Mouse (Mus musculus): Measurements from ENCODE around the gene Pigq.

Gene Pigq

DNA sequence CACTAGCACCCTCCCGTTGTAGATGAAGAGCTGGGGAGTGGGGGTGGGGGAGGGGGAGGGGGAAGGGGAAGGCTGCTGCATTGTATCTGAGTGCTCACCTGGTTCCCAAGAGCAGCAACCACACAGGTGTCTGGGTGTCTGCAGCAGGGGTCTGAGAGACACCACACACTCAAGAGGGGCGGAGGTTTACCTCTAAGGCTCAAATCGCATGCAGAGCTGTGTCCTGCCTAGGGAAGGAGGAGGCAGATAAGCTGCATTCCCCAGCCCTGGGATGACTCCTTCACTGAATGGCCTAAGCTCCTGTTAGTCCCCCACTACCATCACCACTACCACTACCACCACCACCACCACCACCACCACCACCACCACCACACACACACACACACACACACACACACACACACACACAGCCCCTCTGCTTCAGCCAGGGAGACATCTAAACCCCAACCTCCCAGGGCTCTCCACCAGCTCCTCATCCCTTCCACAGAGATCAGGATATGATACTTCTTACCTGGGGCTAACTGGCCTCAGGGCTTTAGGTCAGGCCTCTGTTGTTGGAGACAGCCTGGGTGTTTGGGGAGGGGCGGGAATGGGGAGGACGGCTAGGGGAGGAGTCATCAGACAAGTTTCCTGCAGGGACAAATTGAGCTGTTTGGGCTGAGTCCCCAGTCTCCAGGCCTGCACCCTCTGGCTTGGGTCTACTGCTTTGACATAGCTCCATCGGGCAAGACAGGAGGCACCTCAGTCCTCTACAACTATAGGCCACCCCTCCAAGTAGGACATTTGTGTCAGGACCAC lies at the start of gene Pigq, which contains the start of gene Nhlrc4:
Gene Pigq, minus strand, starts transcription at position 571 of the 798 bp plus-strand sequence.
Gene Nhlrc4, minus strand, starts transcription at position 596 of the 798 bp plus-strand sequence.
- DNase-seq, result no peak

DNA sequence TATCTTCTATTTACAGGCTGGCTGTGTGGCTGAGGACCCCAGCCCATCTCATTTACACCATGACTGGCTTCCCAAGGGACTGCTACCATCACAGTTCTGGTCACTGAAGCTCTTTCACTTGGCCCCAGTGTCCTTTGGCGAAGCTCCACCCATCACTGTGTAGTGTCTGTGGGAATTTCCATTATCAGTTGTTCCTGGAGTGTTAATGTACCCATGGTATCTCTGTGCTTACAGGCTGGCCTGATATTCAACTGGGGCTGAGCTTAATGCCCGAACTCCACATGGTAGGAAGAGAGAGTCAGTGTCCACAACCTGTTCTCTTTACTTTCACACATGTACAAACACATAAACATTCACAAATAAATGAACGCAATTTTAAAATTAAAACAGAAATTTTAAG lies 48.8 kb upstream of the Pigq start:
- DNase-seq, result no peak

DNA sequence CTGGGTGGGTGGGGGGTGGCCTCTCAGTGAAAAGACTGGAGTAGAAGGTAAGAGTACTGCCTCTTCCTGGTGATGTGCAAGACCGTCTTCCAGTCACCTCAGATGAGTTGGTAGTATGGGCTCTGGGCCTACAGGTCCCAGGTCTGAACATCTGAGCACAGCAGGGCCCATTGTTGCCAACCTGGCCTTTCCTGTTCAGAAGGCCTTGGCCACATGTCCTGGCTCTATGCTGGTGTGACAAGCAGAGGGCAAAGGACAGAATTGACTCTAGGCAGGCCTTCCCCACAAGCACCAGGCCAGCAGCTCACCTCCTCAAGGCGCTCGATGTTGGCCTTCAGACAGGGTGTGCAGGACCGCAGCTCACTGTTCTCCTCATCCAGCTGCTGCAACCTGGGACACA lies 47.5 kb upstream of the Pigq start:
- DNase-seq, result peak; percentile 85

GRCm38 (mm10) chr17:25990331-25990730 lies 45.6 kb upstream of the Pigq start:
- peak; percentile 86 for DNase-seq

GRCm38 (mm10) chr17:25985306-25986294 lies 40.9 kb upstream of the Pigq start, which contains the start of gene Capn15:
TSS of gene Capn15 (minus strand) at chr17:25985796.
- peak; percentile 100 for DNase-seq

- DNase-seq, result no peak
Measured at GRCm38 (mm10) chr17:25984556-25985305, 40.0 kb upstream of the Pigq start.

- DNase-seq, result peak; percentile 82
Measured at GRCm38 (mm10) chr17:25984066-25984465, 39.3 kb upstream of the Pigq start.

DNA sequence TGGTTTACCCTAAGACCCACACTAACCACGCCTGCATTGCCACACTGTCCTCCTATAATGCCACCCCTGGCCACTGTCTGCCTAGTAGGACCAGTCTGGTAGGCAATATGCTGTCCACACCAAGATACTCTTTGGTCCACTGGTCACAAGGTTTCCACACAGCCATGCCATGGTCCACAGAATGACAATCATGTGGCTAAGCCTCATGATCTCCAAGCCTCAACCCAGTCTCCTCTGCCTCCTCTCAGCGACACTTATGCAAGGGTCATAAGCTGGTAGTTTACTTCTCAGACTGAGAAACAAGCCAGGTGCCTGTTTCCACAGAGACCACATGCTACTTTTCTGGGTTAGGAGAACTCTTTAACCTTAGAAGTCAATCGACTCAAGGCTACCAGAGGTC lies 38.2 kb upstream of the Pigq start:
- DNase-seq, result peak; percentile 79

DNA sequence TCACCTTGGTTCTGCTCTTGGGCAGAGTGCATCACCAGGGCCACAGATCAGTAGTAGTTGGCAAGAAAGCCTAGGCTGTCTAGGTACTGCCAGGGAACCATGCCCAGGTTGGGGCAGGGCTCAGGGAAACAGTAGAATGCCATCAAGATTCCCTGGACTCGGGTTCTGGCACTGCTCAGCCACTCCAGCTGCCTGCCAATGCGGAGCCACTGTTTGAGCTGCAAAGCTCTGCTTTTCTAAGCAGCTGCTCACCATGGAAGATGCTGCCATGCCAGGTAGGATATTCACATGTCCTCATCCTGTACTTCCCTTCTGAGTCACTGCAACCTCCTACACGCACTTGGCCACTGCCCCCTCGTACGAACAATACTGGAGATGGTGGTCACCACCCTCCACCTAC lies 36.1 kb upstream of the Pigq start:
- peak; percentile 96 for DNase-seq

GRCm38 (mm10) chr17:25979829-25980738 lies 35.3 kb upstream of the Pigq start:
- DNase-seq, result no peak

DNA sequence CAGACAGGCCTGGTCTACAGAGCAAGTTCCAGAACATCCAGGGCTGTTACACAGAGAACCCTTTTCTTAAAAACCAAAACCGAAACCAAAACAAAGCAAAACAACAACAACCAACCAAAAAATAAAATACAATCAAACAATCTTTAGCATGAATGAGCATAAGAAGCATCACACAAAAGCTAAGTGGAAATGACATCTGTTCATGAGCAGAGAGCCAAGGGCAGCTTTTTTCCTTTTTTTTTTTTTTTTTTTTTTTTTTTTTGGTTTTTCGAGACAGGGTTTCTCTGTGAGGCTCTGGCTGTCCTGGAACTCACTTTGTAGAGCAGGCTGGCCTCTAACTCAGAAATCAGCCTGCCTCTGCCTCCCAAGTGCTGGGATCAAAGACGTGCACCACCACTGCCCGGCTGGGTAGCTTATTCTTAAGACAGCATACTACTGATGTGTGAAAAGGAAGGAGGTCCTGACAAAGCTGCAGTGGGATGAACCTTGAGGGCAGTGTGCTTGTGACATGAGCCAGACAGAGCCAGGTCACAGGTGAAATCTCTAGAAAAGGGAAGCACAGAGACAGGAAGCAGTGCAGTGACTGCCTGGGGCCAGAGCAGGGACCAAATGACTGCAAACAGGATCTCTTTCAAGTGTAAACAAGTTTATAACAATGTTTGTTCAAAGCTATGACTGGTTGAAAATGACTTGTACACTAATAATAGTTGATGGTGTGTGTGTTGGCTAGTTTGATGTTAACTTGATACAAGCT lies 26.4 kb upstream of the Pigq start:
- DNase-seq, result no peak

DNA sequence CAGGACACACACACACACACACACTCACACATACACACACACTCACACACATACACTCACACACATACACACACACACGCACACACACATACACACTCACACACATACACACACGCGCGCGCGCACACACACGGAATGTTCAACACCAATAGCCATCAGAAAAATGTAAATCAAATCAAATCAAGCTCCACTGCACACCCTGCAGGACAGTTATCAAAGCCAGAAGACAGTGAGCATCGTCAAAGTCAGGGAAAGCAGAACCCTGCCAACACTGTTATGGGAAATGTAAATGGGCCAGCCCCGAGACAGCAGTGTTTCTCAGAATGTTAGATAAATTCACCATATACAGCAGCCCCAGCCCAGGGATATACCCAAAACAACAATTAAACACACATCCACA lies 25.7 kb upstream of the Pigq start:
- DNase-seq, result no peak

DNA sequence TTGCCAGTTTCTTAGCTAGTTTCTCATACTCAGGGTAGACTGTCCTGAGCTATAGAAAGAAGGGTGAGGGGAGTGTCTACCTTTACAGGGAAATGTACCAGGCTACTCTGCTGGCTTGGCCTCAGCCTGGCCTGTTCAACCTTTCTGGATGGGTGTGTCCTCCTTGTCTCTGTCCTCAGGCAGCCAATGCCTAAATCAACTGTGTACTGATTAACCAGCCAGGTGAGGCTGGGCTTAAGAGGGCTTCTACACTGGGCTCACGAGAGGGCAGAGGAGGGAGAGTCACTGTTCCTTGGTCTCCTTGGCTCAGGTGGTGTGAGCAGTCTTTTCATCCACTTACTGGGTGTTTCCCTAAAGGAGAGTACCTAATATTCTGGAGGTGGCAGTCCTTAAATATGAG lies 23.4 kb upstream of the Pigq start:
- no peak for DNase-seq

- no peak for DNase-seq
Measured at GRCm38 (mm10) chr17:25967652-25968051, 22.9 kb upstream of the Pigq start.

GRCm38 (mm10) chr17:25964271-25964670 lies 19.5 kb upstream of the Pigq start:
- DNase-seq, result no peak

- no peak for DNase-seq
Measured at GRCm38 (mm10) chr17:25962413-25962905, 17.7 kb upstream of the Pigq start.

- peak; percentile 88 for DNase-seq
Measured at GRCm38 (mm10) chr17:25961566-25961965, 16.8 kb upstream of the Pigq start.

GRCm38 (mm10) chr17:25959630-25960467 lies 15.1 kb upstream of the Pigq start:
- DNase-seq, result peak; percentile 90

- DNase-seq, result peak; percentile 86
Measured at GRCm38 (mm10) chr17:25958771-25959494, 14.2 kb upstream of the Pigq start.

All from heart, adult 11 months (tissue).